Mouse (Mus musculus) layer of hippocampus, adult 11-12 months (tissue): Measurements from ENCODE around the gene Cfhr1.

Experiments used
- DNase-seq: peaks from one replicate; pipeline ENCODE4 v3.0.0; 2022; ENCODE audit warnings: low spot score

The Cfhr1 gene

GRCm38 (mm10) chr1:139560024-139560423 lies at the start of gene Cfhr1:
TSS of gene Cfhr1 (minus strand) at chr1:139560272.
- DNase-seq, result no peak

- no peak for DNase-seq
Observed at GRCm38 (mm10) chr1:139551311-139551710, 8.8 kb downstream of the Cfhr1 start.

DNA sequence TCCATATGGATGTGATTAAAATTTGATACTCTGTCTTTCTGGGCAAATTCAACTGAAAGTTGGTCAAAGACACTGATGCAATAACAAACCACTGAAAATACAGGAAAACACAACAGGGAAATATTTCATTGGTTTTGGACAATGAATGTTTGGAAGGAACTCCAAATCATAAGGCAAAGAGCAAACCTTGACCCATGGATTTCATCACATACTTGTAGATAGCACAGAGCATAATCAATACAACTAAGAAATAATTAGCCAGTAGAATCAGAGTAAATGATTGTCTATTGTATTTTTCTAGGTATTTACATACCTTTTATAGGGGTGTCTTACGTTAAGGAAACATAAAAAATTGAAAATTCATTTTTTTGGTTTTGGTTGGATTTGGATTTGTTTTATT lies 11.5 kb downstream of the Cfhr1 start:
- no peak for DNase-seq

GRCm38 (mm10) chr1:139514556-139514955 lies 45.5 kb downstream of the Cfhr1 start:
- DNase-seq, result no peak

DNA sequence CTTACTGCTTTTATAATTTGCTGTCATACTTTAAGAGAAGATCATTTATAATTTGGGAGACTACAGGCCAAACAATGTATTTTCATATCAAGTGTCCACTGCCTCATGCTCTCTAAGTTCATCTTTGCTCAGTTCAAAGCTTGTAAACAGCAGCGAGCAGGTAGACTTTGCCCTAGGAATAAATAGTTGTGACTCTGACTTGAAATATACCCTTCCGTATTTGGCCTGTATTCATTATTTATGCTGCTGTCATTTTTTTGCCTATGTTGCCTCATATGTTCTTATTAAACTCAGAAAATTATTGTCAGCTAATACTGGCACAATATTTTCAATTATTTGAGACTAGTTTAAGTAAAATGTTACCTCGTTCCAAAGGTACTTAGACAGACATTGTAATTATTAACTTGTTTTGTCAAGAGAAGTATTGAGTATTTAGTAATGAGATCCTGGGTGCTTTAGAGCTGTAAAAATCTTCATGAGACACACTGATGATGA lies 58.8 kb downstream of the Cfhr1 start, which contains the start of gene F13b:
Gene F13b, plus strand, starts transcription at position 445 of the 495 bp plus-strand sequence.
- no peak for DNase-seq

DNA sequence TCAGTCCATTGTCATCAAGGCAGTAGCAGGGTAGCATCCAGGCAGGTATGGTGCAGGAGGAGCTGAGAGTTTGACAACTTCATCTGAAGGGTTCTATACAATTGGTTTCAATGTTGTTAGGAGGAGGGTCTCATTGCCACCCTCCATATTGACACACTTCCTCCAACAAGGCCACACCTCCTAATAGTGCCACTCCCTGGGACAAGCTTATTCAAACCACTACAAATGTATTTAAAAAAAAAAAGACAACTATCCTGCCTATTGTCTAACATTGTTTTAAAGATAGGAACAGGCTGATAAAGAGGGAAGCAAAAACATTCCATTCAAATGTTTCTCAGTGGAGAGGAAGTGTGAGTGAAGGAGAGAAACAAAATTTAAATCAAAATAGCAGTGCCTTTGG lies 60.3 kb downstream of the Cfhr1 start:
- DNase-seq, result no peak
